Mouse (Mus musculus) frontal cortex, postnatal 14 days (tissue): ENCODE measurements around the gene Hsd3b1.
"Not testable (repeated sequence)": the region's sequence is repeated elsewhere in the genome, so short reads cannot be mapped to it uniquely, and the experiment has no call there.

ENCODE experiments used
- DNase-seq, 2 experiments: peaks; one replicate each; pipeline ENCODE4 v3.0.0; 2022; ENCODE audit warnings: low spot score in 2 of 2

Gene Hsd3b1

GRCm38 (mm10) chr3:98859576-98859975 is at the start of gene Hsd3b1:
Gene Hsd3b1 (minus strand): TSS chr3:98859794.
- no peak for DNase-seq

- DNase-seq, result no peak
Measured at GRCm38 (mm10) chr3:98897606-98898005, 38.0 kb upstream of the Hsd3b1 start.

- no peak for DNase-seq
Measured at GRCm38 (mm10) chr3:98895071-98895601, 35.5 kb upstream of the Hsd3b1 start.

DNA sequence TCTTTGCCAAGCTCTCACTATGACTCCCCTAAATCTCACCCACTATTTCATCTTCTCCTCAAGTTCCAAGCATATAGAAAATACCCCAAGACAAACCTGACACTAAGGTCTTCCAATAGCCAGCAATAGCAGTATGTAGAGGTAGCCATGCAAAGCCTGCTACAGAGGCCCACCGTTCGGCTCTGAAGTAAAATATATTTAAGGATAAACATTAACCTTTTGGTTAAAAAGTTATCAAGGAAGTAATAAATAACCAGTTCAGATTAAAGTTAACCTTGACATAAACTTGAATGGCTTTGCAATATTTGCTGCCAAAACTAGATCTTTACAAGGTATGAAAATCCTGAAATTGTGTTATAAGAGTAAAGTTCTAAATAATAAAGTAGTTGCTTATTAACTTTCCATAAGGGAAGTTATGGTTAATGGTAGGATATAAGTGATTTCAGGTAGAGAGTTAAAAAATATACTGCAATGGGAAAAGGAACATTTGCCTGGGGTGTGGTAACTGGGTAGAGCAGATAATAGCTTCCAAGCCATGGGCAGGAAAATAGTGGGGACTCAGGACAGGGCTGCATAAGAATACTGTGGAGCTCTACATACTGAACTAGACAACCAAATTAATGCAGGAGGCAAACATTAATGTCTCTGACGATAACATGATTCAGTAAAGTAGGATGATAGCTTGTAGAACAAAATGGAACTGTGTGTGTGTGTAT is 33.6 kb upstream of the Hsd3b1 start, which contains the start of gene Hao2:
TSS of gene Hao2 (minus strand) at position 183 of the 716 bp plus-strand sequence.
- no peak for DNase-seq

DNA sequence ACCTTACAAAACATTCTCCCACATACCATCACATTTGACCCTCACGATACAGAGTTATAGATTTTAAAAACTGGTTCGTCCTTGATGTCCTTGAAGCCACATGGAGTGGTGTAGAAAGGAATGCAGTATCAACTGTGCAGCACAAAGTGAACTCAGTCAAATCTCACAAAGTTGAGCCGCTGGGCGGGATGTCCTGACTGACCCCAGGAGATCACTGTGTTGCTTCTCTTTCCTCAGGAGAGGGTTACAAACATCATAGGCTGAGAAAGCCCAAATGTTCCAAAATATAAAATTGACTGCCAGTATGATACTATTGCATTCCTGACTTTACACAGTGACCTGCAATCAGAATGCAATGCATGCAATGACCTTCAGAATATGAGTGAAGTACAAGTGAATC is 30.8 kb upstream of the Hsd3b1 start:
- DNase-seq, result no peak

DNA sequence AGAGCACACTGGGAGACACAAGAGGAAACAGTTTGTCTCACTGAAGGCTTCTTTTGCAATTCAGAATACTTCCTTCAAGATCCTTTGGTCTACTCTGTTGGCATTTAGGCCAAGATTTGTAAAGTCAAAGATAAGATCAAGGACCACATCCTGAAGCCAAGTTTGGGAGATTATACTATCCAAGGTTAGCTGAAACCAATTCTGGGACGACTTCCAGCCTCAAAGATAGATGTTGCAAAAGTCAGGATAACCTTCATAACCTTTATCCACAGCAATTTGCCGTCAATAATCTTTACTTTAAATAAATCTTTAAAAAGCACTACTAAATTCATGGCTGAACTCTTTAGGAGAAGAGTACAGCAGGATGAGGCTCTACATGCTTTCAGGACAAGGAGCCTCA is 28.6 kb upstream of the Hsd3b1 start:
- no peak for DNase-seq

- DNase-seq, result no peak
Measured at GRCm38 (mm10) chr3:98880831-98881230, 21.2 kb upstream of the Hsd3b1 start.

DNA sequence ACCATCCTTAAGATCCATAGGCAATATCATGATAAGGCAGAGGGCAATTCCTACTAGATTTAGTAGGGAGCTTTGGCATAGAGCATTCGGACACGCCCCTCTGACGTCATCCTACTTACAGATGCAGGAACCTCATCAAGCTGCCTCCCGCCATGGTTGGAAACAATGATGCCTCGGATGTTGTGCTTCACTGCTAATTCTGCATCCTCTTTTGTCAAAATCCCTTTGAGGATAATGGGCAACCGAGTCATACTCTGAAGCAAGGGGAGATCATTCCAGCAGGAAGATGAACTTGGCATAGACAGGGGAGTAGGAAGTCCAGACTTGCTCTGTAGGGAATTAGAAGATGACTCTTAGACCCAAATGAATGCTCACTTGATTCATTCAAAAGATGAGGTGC is 20.6 kb upstream of the Hsd3b1 start:
- no peak for DNase-seq

DNA sequence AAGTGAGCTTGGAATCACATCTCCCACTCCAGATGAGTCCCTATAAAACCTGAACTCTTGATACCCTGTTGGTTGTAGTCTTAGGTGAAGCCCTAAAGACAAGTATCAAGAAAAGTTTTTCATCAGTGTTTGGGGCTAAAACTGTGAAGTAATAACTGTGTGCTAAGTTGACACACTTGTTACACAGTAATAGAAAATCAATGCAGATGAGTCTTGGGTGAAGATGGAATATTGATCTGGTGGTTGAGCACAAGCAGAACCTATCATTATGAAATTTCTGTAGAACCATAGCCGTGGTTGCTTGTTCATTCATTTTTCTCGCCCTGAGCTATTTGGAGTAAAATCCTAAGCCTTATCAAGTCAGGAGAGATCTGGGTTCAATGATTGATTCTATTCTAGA is 8.6 kb upstream of the Hsd3b1 start:
- DNase-seq, result no peak

DNA sequence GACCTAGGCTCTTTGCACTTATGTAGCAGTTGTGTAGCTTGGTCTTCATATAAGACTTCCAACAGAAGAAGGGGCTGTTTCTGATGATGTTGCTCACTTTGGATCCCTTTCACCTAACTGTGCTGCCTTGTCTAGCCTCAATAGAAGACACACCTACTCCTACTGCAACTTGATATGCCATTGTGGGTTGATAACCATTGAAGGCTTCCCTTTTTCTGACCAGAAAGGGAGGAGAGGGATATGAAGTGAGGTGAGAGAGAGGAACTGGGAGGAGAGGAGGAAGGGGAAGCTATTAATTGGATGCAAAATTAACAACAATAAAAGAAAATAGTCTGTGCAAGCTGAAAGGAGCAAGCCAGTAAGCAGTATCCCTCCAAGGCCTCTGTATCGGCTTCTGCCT is 3.2 kb upstream of the Hsd3b1 start:
- no peak for DNase-seq

DNA sequence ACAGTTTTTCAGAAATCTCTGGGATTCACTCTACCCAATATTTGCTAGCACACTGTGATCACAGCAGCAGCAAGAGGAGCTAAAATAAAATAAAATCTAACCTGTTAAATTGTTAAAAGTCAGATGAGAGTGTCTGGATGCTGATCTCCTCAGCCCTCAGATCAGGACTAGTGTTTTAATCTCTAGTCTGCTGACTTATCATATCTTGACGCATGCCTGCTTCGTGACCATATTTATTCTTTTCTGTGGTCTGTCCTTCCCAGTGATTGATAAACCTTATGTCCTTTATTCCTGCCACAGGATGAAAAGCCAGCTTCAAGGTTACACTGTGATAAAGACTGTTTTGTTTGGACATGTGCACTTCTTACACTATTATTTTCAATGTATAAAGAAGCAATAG is 1.5 kb downstream of the Hsd3b1 start:
- DNase-seq, result no peak

DNA sequence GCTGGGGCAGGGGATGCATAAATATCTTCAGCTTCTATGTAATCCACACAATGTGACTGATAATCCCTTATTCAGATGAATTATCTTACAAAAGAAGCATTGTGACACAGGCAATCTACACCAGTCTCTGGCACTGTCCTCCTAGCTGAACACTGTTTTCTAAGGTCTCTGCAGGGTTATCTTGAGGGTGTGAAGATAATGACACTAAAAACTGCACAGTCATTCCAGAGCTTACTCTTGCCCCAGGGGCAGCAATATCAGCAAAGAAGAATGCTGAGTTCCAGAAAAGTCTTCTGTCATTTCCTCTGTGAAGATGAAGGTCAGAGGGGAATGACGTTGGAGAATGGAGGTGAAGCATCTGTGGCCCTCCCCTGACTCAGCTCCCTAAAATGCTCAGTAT is 2.7 kb downstream of the Hsd3b1 start:
- DNase-seq, result no peak

- DNase-seq, result no peak
Measured at GRCm38 (mm10) chr3:98855160-98855559, 4.4 kb downstream of the Hsd3b1 start.

- DNase-seq, result no peak
Measured at GRCm38 (mm10) chr3:98853685-98854084, 5.9 kb downstream of the Hsd3b1 start.

- DNase-seq, result no peak
Measured at GRCm38 (mm10) chr3:98853051-98853450, 6.5 kb downstream of the Hsd3b1 start.

- DNase-seq, result no peak
Measured at GRCm38 (mm10) chr3:98852631-98853030, 7.0 kb downstream of the Hsd3b1 start.

DNA sequence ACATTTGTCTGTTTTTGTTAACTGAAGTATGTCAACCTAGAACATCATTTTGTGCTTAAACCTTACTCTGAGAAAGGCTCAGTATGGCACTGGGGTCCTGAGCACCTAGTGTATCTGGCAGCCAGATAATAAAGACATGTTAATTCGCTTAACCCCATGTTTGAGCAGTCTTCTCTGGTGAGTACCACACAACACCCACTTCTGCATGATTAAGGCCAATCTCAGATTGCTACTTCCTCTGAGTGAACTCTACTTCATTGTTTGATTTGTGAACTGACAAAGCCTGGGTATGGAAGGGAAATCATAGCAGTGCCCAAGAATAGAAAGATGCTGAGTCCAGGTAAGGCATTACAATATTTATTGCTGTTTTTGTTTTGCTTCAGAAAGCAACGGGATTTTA is 7.7 kb downstream of the Hsd3b1 start:
- DNase-seq, result no peak

GRCm38 (mm10) chr3:98850262-98850661 is 9.3 kb downstream of the Hsd3b1 start:
- DNase-seq, result no peak

GRCm38 (mm10) chr3:98848898-98849297 is 10.7 kb downstream of the Hsd3b1 start:
- DNase-seq, result no peak

DNA sequence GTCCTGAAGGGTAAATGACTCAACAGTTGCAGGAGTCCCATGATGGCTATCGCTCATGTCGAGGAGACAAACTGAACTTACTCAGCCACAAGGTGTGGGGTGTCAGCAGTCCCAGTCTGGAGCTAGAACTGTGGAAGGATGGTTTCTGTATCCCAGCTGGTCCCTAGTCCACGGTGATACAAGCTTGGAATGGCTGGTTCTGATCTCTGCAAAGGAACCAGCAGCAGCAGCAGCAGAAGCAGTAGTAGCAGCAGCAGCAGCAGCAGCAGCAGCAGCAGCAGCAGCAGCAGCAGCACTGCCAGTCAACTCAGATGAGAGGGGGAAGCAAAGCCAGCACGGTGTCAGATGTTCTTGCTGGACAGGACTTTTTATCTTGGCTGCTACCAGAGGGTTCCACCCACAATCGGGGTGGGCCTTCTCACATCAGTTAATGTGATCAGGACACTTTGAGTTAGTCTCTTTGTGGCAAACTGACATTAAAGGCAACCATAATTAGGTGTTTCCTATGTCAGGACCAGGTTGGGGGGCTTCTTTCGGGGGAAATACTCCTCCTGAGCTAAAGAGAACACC is 45.4 kb downstream of the Hsd3b1 start, which contains the start of gene Hsd3b6:
TSS of gene Hsd3b6 (minus strand) at position 343 of the 570 bp plus-strand sequence.
- no peak for DNase-seq

DNA sequence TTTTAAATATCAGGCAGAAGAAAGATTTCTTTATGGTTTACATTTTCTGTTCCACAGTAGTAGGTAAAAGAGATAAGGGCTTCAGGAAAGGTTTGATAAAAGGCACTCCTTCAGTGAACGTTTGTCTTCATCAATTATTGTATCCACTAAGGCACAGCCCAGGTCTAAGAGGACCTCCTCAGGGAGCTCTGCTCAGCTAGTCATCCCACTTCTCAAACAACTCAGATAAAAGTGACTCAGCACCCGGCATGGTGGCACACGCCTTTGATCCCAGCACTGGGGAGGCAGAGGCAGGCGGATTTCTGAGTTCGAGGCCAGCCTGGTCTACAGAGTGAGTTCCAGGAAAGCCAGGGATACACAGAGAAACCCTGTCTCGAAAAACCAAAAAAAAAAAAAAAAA is 46.9 kb downstream of the Hsd3b1 start:
- not testable (repeated sequence) for DNase-seq

GRCm38 (mm10) chr3:98805032-98805431 is 54.6 kb downstream of the Hsd3b1 start:
- DNase-seq, result not testable (repeated sequence)
